30 mouse cellular contexts compared by ENCODE assay signal in genomic region chr4:14025011-14025410, GRCm38 (mm10).
DNase-seq lines count a peak whose midpoint lies in the region; ATAC-seq lines count a peak whose summit lies in the region.
"Had no signal": no experiment of that assay in that cellular context is flagged by ENCODE, and none has a peak within 500 bp of the region (broad histone marks: within the 10 kb centered on the region; RNA-seq: fewer than 3 reads in every experiment).

No protein-coding gene starts in this region.

- H3K9ac ChIP-seq in midbrain, embryonic 13.5 days (replicated peaks): no peak overlapping the region
- no peak overlapping the region for H3K9ac ChIP-seq in midbrain, embryonic 11.5 days (ENCODE audit: low read length)
- H3K9ac ChIP-seq in hindbrain, embryonic 15.5 days: no peak overlapping the region
- no peak overlapping the region for H3K9ac ChIP-seq in midbrain, embryonic 16.5 days (ENCODE audit: low read depth, low read length)
- H3K9ac ChIP-seq in forebrain, embryonic 13.5 days: no peak overlapping the region
- H3K9ac ChIP-seq: embryonic facial prominence, embryonic 15.5 days; forebrain, embryonic 12.5 days; liver, embryonic 12.5 days; liver, postnatal 0 days had no signal

- H3K27me3 ChIP-seq in midbrain, embryonic 13.5 days: no peaks in the 10 kb centered on the region
- no peaks in the 10 kb centered on the region for H3K27me3 ChIP-seq in midbrain, embryonic 11.5 days (ENCODE audit: control insufficient read depth, insufficient read depth, low read length)
- no peaks in the 10 kb centered on the region for H3K27me3 ChIP-seq in hindbrain, embryonic 15.5 days
- H3K27me3 ChIP-seq in midbrain, embryonic 16.5 days (ENCODE audit: control insufficient read depth, insufficient read depth, low read depth, low read length): no peaks in the 10 kb centered on the region
- H3K27me3 ChIP-seq in forebrain, embryonic 13.5 days: no peaks in the 10 kb centered on the region
- H3K27me3 ChIP-seq: embryonic facial prominence, embryonic 15.5 days; forebrain, embryonic 12.5 days; liver, embryonic 12.5 days had no signal

- DNase-seq in midbrain, embryonic 11.5 days (ENCODE audit: low spot score, missing footprints): no peak
- DNase-seq in layer of hippocampus, adult 9-10 months (ENCODE audit: low spot score): no peak
- no peak for DNase-seq in lung, postnatal 25 days (ENCODE audit: low spot score)
- DNase-seq: adrenal gland, postnatal 25 days; B cell, adult 2 months; cerebellum, postnatal 14 days; gastrocnemius, adult 2 months; gastrocnemius, postnatal 36 days; heart, adult 18-20 months; heart, postnatal 36 days; kidney, adult 11 months; kidney, postnatal 36 days; layer of hippocampus, postnatal 36 days; left cerebral cortex, postnatal 4 days; liver, postnatal 0 days; right cerebral cortex, adult 18-20 months; spleen, adult 18-20 months; thymus, postnatal 14 days had no signal

- peak; percentile 92 for ATAC-seq in midbrain, embryonic 13.5 days
- ATAC-seq in midbrain, embryonic 11.5 days (ENCODE audit: low FRiP score): no peak
- 0 out of 2 replicates have a peak, but pooled peaks have one; percentile 65 for ATAC-seq in hindbrain, embryonic 15.5 days (ENCODE audit: low FRiP score, low read depth)
- ATAC-seq in midbrain, embryonic 16.5 days: peak; percentile 95
- no peak for ATAC-seq in forebrain, embryonic 13.5 days
- ATAC-seq: inflammation-experienced regulatory T-cells, adult 6 months; liver, embryonic 12.5 days; liver, postnatal 0 days had no signal

- no peaks in the 10 kb centered on the region for H3K9me3 ChIP-seq in midbrain, embryonic 13.5 days
- H3K9me3 ChIP-seq in midbrain, embryonic 11.5 days (ENCODE audit: control insufficient read depth, low read length): no peaks in the 10 kb centered on the region
- no peaks in the 10 kb centered on the region for H3K9me3 ChIP-seq in hindbrain, embryonic 15.5 days
- H3K9me3 ChIP-seq in midbrain, embryonic 16.5 days (replicated peaks; ENCODE audit: control insufficient read depth, low read length, poor library complexity, severe bottlenecking): no peaks in the 10 kb centered on the region
- H3K9me3 ChIP-seq in forebrain, embryonic 13.5 days (replicated peaks): no peaks in the 10 kb centered on the region
- H3K9me3 ChIP-seq: embryonic facial prominence, embryonic 10.5 days; embryonic facial prominence, embryonic 15.5 days; forebrain, embryonic 12.5 days; liver, embryonic 12.5 days had no signal

- no peak overlapping the region for H3K4me3 ChIP-seq in midbrain, embryonic 13.5 days (replicated peaks)
- H3K4me3 ChIP-seq in midbrain, embryonic 11.5 days (ENCODE audit: low read depth, low read length): no peak overlapping the region
- H3K4me3 ChIP-seq in hindbrain, embryonic 15.5 days: no peak overlapping the region
- H3K4me3 ChIP-seq in midbrain, embryonic 16.5 days (ENCODE audit: low read depth, low read length): no peak overlapping the region
- no peak overlapping the region for H3K4me3 ChIP-seq in forebrain, embryonic 13.5 days
- H3K4me3 ChIP-seq: embryonic facial prominence, embryonic 10.5 days; embryonic facial prominence, embryonic 15.5 days; forebrain, embryonic 12.5 days; gastrocnemius, adult 2 months; liver, embryonic 12.5 days; myocyte had no signal

- 63% methylated on average over 6 of the region's 6 CpGs for WGBS in midbrain, embryonic 13.5 days
- 89% methylated on average over 6 of the region's 6 CpGs for WGBS in midbrain, embryonic 11.5 days
- WGBS in hindbrain, embryonic 15.5 days: 55% methylated on average over 6 of the region's 6 CpGs
- WGBS in midbrain, embryonic 16.5 days: 53% methylated on average over 6 of the region's 6 CpGs
- 83% methylated on average over 6 of the region's 6 CpGs for WGBS in forebrain, embryonic 13.5 days

- peak overlapping the region; percentile 62; the same call in 1 of the 2 replicates for H3K27ac ChIP-seq in midbrain, embryonic 13.5 days
- no peak overlapping the region for H3K27ac ChIP-seq in midbrain, embryonic 11.5 days (ENCODE audit: low read depth, low read length)
- H3K27ac ChIP-seq in hindbrain, embryonic 15.5 days (replicated peaks): 0 out of 2 replicates have a peak overlapping the region, but pooled peaks have one; percentile 53
- H3K27ac ChIP-seq in midbrain, embryonic 16.5 days (ENCODE audit: low read length): peak overlapping the region; percentile 5; the same call in 1 of the 2 replicates
- no peak overlapping the region for H3K27ac ChIP-seq in forebrain, embryonic 13.5 days
- H3K27ac ChIP-seq: embryonic facial prominence, embryonic 10.5 days; forebrain, embryonic 12.5 days; gastrocnemius, adult 2 months; liver, embryonic 12.5 days; macrophage had no signal

- no peaks in the 10 kb centered on the region for H3K36me3 ChIP-seq in midbrain, embryonic 13.5 days
- no peaks in the 10 kb centered on the region for H3K36me3 ChIP-seq in midbrain, embryonic 11.5 days (ENCODE audit: control insufficient read depth, insufficient read depth, low read length)
- no peaks in the 10 kb centered on the region for H3K36me3 ChIP-seq in hindbrain, embryonic 15.5 days
- no peaks in the 10 kb centered on the region for H3K36me3 ChIP-seq in midbrain, embryonic 16.5 days (ENCODE audit: control insufficient read depth, insufficient read depth, low read length)
- H3K36me3 ChIP-seq in forebrain, embryonic 13.5 days (ENCODE audit: poor library complexity, severe bottlenecking): no peaks in the 10 kb centered on the region
- H3K36me3 ChIP-seq: embryonic facial prominence, embryonic 10.5 days; embryonic facial prominence, embryonic 15.5 days; forebrain, embryonic 12.5 days; liver, embryonic 12.5 days had no signal

- H3K4me1 ChIP-seq in midbrain, embryonic 13.5 days (replicated peaks): 0 out of 2 replicates have a peak, but pooled peaks cover 7% of the 10 kb centered on the region
- H3K4me1 ChIP-seq in midbrain, embryonic 11.5 days (ENCODE audit: control insufficient read depth, insufficient read depth, low read length): no peaks in the 10 kb centered on the region
- 0 out of 2 replicates have a peak, but pooled peaks cover 3% of the 10 kb centered on the region for H3K4me1 ChIP-seq in hindbrain, embryonic 15.5 days (replicated peaks)
- H3K4me1 ChIP-seq in midbrain, embryonic 16.5 days (ENCODE audit: control insufficient read depth, insufficient read depth, low read length): peaks cover 11% of the 10 kb centered on the region
- no peaks in the 10 kb centered on the region for H3K4me1 ChIP-seq in forebrain, embryonic 13.5 days
- H3K4me1 ChIP-seq: embryonic facial prominence, embryonic 10.5 days; embryonic facial prominence, embryonic 15.5 days; forebrain, embryonic 12.5 days; liver, embryonic 12.5 days had no signal

- no peak overlapping the region for H3K4me2 ChIP-seq in midbrain, embryonic 13.5 days (replicated peaks)
- H3K4me2 ChIP-seq in midbrain, embryonic 11.5 days: no peak overlapping the region
- H3K4me2 ChIP-seq in hindbrain, embryonic 15.5 days: peak overlapping the region; percentile 15; the same call in 1 of the 2 replicates
- H3K4me2 ChIP-seq in midbrain, embryonic 16.5 days (ENCODE audit: low read length): no peak overlapping the region
- H3K4me2 ChIP-seq in forebrain, embryonic 13.5 days: no peak overlapping the region
- H3K4me2 ChIP-seq: embryonic facial prominence, embryonic 15.5 days; forebrain, embryonic 12.5 days; heart, embryonic 11.5 days; liver, embryonic 12.5 days had no signal

Comparison
In these comparisons a context has a peak if more than half of its experiments do, and no peak if none do; other contexts are left out.
1. ATAC-seq: peak in midbrain, embryonic 13.5 days (single experiment), hindbrain, embryonic 15.5 days (single experiment) and midbrain, embryonic 16.5 days (single experiment); none in midbrain, embryonic 11.5 days (single experiment) and forebrain, embryonic 13.5 days (single experiment).
2. H3K27ac ChIP-seq: peak in midbrain, embryonic 13.5 days (single experiment), hindbrain, embryonic 15.5 days (single experiment) and midbrain, embryonic 16.5 days (single experiment); none in midbrain, embryonic 11.5 days (single experiment) and forebrain, embryonic 13.5 days (single experiment).